Mouse (Mus musculus): ENCODE measurements around the gene Usp2. TPM values are rescaled to one million over a fixed set of nuclear protein-coding genes. Genes with fewer than 3 reads are reported as not detected.

Gene Usp2
- polyA plus RNA-seq, 1 experiment from 2014 or later = 73.5 TPM

GRCm38 (mm10) chr9:44135731-44136411 is 69.0 kb downstream of the Usp2 start:
- Histone ChIP-seq H3K9ac (ENCODE audit: low read length) (peak overlapping the region; percentile 90), H3K4me2 (ENCODE audit: low read length) (peak overlapping the region; percentile 88), H3K27me3 (ENCODE audit: control insufficient read depth, insufficient read depth, low read length) (no peaks in the 10 kb centered on the region), H3K9me3 (ENCODE audit: control insufficient read depth, low read length) (no peaks in the 10 kb centered on the region), H3K4me3 (ENCODE audit: control insufficient read depth in 1 of 2, insufficient read depth in 1 of 2, low read depth in 1 of 2, low read length in 2 of 2) (peak overlapping the region; percentile 73 to 90), H3K4me1 (ENCODE audit: control insufficient read depth in 2 of 2, insufficient read depth in 2 of 2, low read length in 2 of 2) (peaks cover 28 to 51% of the 10 kb centered on the region in 2 experiments), H3K27ac (replicated peaks in 1 of 2; ENCODE audit: control insufficient read depth in 1 of 2, insufficient read depth in 1 of 2, low read depth in 2 of 2, low read length in 2 of 2) (peak overlapping the region; percentile 92 to 99), H3K36me3 (ENCODE audit: control insufficient read depth, insufficient read depth, low read length) (peaks cover 48% of the 10 kb centered on the region)
- WGBS = 7% methylated on average over 7 of the region's 7 CpGs
- peak; percentile 37; the same call in 1 of the 2 replicates for ATAC-seq (ENCODE audit: insufficient number of reproducible peaks, insufficient read depth, low FRiP score, low read depth)

GRCm38 (mm10) chr9:44137846-44138245 is 71.0 kb downstream of the Usp2 start:
- ATAC-seq (ENCODE audit: insufficient number of reproducible peaks, insufficient read depth, low FRiP score, low read depth) = no peak
- WGBS = 62% methylated on average over 4 of the region's 4 CpGs
- Histone ChIP-seq H3K36me3 (ENCODE audit: control insufficient read depth, insufficient read depth, low read length) (peaks cover 68% of the 10 kb centered on the region), H3K4me3 (ENCODE audit: control insufficient read depth in 1 of 2, insufficient read depth in 1 of 2, low read depth in 1 of 2, low read length in 2 of 2) (no peak overlapping the region), H3K4me2 (ENCODE audit: low read length) (no peak overlapping the region), H3K27ac (replicated peaks in 1 of 2; ENCODE audit: control insufficient read depth in 1 of 2, insufficient read depth in 1 of 2, low read depth in 2 of 2, low read length in 2 of 2) (no peak overlapping the region), H3K9me3 (ENCODE audit: control insufficient read depth, low read length) (no peaks in the 10 kb centered on the region), H3K27me3 (ENCODE audit: control insufficient read depth, insufficient read depth, low read length) (no peaks in the 10 kb centered on the region), H3K4me1 (ENCODE audit: control insufficient read depth in 2 of 2, insufficient read depth in 2 of 2, low read length in 2 of 2) (peaks cover 19 to 39% of the 10 kb centered on the region in 2 experiments), H3K9ac (ENCODE audit: low read length) (peak overlapping the region; percentile 38; the same call in 1 of the 2 replicates)

GRCm38 (mm10) chr9:44141951-44142350 is 75.1 kb downstream of the Usp2 start:
- WGBS = 59% methylated on average over 5 of the region's 5 CpGs
- no peak for ATAC-seq (ENCODE audit: insufficient number of reproducible peaks, insufficient read depth, low FRiP score, low read depth)
- H3K36me3 ChIP-seq (ENCODE audit: control insufficient read depth, insufficient read depth, low read length) = peaks cover 88% of the 10 kb centered on the region

GRCm38 (mm10) chr9:44143421-44143820 is 76.6 kb downstream of the Usp2 start:
- Histone ChIP-seq H3K4me1 (ENCODE audit: control insufficient read depth in 2 of 2, insufficient read depth in 2 of 2, low read length in 2 of 2) (peaks cover 0 to 24% of the 10 kb centered on the region in 2 experiments; a peak in 2 of 4 replicates), H3K9me3 (ENCODE audit: control insufficient read depth, low read length) (no peaks in the 10 kb centered on the region), H3K27ac (replicated peaks in 1 of 2; ENCODE audit: control insufficient read depth in 1 of 2, insufficient read depth in 1 of 2, low read depth in 2 of 2, low read length in 2 of 2) (peak overlapping the region; percentile 10 to 18; a peak in 2 of 4 replicates), H3K4me2 (ENCODE audit: low read length) (no peak overlapping the region), H3K9ac (ENCODE audit: low read length) (no peak overlapping the region), H3K27me3 (ENCODE audit: control insufficient read depth, insufficient read depth, low read length) (no peaks in the 10 kb centered on the region), H3K4me3 (ENCODE audit: control insufficient read depth in 1 of 2, insufficient read depth in 1 of 2, low read depth in 1 of 2, low read length in 2 of 2) (no peak overlapping the region), H3K36me3 (ENCODE audit: control insufficient read depth, insufficient read depth, low read length) (peaks cover 82% of the 10 kb centered on the region)
- WGBS = 70% methylated on average over 5 of the region's 5 CpGs
- ATAC-seq (ENCODE audit: insufficient number of reproducible peaks, insufficient read depth, low FRiP score, low read depth) = no peak

More at GRCm38 (mm10) chr9:44141951-44142350, 75.1 kb downstream of the Usp2 start:
- no peak overlapping the region for H3K4me3 ChIP-seq (ENCODE audit: control insufficient read depth in 1 of 2, insufficient read depth in 1 of 2, low read depth in 1 of 2, low read length in 2 of 2)
- H3K9me3 ChIP-seq (ENCODE audit: control insufficient read depth, low read length) = no peaks in the 10 kb centered on the region
- H3K27me3 ChIP-seq (ENCODE audit: control insufficient read depth, insufficient read depth, low read length) = no peaks in the 10 kb centered on the region
- no peak overlapping the region for H3K27ac ChIP-seq (replicated peaks in 1 of 2; ENCODE audit: control insufficient read depth in 1 of 2, insufficient read depth in 1 of 2, low read depth in 2 of 2, low read length in 2 of 2)
- H3K4me2 ChIP-seq (ENCODE audit: low read length) = no peak overlapping the region
- peaks cover 0 to 24% of the 10 kb centered on the region in 2 experiments; a peak in 3 of 4 replicates for H3K4me1 ChIP-seq (ENCODE audit: control insufficient read depth in 2 of 2, insufficient read depth in 2 of 2, low read length in 2 of 2)
- H3K9ac ChIP-seq (ENCODE audit: low read length) = no peak overlapping the region

GRCm38 (mm10) chr9:44144023-44144717 is 77.3 kb downstream of the Usp2 start:
- H3K9ac ChIP-seq (ENCODE audit: low read length) = no peak overlapping the region
- peaks cover 0 to 17% of the 10 kb centered on the region in 2 experiments; a peak in 2 of 4 replicates for H3K4me1 ChIP-seq (ENCODE audit: control insufficient read depth in 2 of 2, insufficient read depth in 2 of 2, low read length in 2 of 2)
- ATAC-seq (ENCODE audit: insufficient number of reproducible peaks, insufficient read depth, low FRiP score, low read depth) = no peak
- H3K9me3 ChIP-seq (ENCODE audit: control insufficient read depth, low read length) = no peaks in the 10 kb centered on the region
- peaks cover 82% of the 10 kb centered on the region for H3K36me3 ChIP-seq (ENCODE audit: control insufficient read depth, insufficient read depth, low read length)
- H3K27ac ChIP-seq (replicated peaks in 1 of 2; ENCODE audit: control insufficient read depth in 1 of 2, insufficient read depth in 1 of 2, low read depth in 2 of 2, low read length in 2 of 2) = 0 out of 4 replicates have a peak overlapping the region, but pooled peaks of 1 of the 2 experiments have one; percentile 3
- 23% methylated on average over 8 of the region's 8 CpGs for WGBS
- no peak overlapping the region for H3K4me2 ChIP-seq (ENCODE audit: low read length)
- no peak overlapping the region for H3K4me3 ChIP-seq (ENCODE audit: control insufficient read depth in 1 of 2, insufficient read depth in 1 of 2, low read depth in 1 of 2, low read length in 2 of 2)
- H3K27me3 ChIP-seq (ENCODE audit: control insufficient read depth, insufficient read depth, low read length) = no peaks in the 10 kb centered on the region

GRCm38 (mm10) chr9:44144718-44145060 is 77.9 kb downstream of the Usp2 start:
- Histone ChIP-seq H3K27ac (replicated peaks in 1 of 2; ENCODE audit: control insufficient read depth in 1 of 2, insufficient read depth in 1 of 2, low read depth in 2 of 2, low read length in 2 of 2) (0 out of 4 replicates have a peak overlapping the region, but pooled peaks of 1 of the 2 experiments have one; percentile 3), H3K4me1 (ENCODE audit: control insufficient read depth in 2 of 2, insufficient read depth in 2 of 2, low read length in 2 of 2) (peaks cover 0 to 15% of the 10 kb centered on the region in 2 experiments; a peak in 2 of 4 replicates), H3K9me3 (ENCODE audit: control insufficient read depth, low read length) (no peaks in the 10 kb centered on the region), H3K4me3 (ENCODE audit: control insufficient read depth in 1 of 2, insufficient read depth in 1 of 2, low read depth in 1 of 2, low read length in 2 of 2) (no peak overlapping the region), H3K9ac (ENCODE audit: low read length) (no peak overlapping the region), H3K27me3 (ENCODE audit: control insufficient read depth, insufficient read depth, low read length) (no peaks in the 10 kb centered on the region), H3K4me2 (ENCODE audit: low read length) (no peak overlapping the region), H3K36me3 (ENCODE audit: control insufficient read depth, insufficient read depth, low read length) (peaks cover 82% of the 10 kb centered on the region)
- no peak for ATAC-seq (ENCODE audit: insufficient number of reproducible peaks, insufficient read depth, low FRiP score, low read depth)

Measured in heart, embryonic 14.5 days (tissue).